Mouse (Mus musculus) skeletal muscle tissue, postnatal 0 days (tissue): ENCODE measurements around the gene Syp. TPM values are rescaled to one million over a fixed set of nuclear protein-coding genes. Genes with fewer than 3 reads are reported as not detected.

ENCODE experiments used
- polyA plus RNA-seq: library from polyadenylated mRNA; unstranded; fragments of >200 nt; fragmentation: Nextera tagmentation; extraction: Ambion mirVana; gene quantifications from 2 replicates; pipeline ENCODE4 v1.2.1, GENCODE M21; 2015

The Syp gene
- polyA plus RNA-seq: 0.38 and 0.44 TPM in 2 replicates

DNA sequence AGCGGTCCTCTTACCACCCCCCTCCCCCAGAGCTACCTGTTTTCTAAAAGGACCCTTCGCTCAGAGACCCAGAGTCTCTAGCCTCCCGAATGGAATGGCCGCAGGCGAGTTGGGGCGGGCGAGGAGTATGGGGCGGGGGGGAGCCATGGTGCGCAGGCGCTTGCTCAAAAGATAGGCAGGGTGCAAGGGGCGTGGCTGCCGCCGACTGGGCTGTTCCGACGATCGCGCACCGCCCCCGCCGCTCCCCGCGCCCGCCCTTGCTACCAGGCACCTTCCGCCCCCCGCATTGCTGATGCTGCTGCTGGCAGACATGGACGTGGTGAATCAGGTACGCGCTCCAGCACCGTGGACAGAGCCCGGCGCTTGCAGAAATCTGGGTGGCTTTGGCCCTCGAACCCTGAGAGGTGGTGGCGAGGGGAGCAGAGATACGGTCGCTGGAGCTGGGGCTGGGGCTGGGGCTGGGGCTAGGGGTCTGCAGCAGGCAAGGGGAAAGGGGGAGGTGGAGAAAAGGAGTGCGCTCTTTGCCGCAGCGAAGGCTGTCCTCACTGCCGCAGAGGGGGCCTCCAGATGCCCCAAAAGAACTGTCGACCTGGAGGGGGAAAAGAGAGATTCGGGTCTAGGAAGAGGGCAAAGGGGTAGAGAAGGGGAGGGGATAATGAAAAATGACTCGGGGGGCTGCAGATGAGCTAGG is at the start of gene Syp:
Gene Syp, plus strand, starts transcription at position 71 of the 691 bp plus-strand sequence.

DNA sequence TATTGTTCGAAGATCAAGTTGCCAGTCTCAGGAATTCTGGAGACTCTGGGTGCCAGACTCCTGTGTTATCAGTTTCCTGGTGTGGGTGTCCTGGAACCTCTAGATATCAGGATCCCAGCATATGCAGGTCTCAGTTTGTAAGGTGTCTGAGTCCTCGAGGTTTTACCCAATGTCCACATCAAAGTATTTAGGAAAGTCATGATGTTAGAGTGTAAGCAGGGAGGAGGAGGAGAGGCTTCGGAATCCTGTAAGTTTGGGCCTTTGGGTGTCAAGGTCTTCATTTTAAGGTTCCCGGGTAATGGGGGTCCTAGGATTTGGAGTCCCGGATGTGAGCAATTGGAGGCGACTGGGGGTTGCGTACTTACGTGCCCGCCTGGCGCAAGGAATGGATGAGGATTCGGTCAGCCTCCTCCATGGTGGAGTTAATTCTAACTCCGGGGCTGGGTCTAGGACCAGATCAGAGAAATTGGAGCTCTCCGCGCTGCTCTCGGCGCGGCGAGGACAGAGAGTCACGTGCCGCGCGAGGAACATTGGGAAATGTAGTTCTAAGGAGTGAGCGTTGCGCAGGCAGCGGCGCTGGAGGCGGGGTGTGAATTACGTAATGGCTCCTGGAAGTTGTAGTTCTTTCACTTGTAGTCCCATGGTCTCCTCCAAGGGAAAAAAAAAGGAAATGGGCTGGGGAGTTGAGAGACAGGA is 33.2 kb upstream of the Syp start, which contains the start of gene Ccdc22:
Gene Ccdc22, minus strand, starts transcription at position 639 of the 696 bp plus-strand sequence.

DNA sequence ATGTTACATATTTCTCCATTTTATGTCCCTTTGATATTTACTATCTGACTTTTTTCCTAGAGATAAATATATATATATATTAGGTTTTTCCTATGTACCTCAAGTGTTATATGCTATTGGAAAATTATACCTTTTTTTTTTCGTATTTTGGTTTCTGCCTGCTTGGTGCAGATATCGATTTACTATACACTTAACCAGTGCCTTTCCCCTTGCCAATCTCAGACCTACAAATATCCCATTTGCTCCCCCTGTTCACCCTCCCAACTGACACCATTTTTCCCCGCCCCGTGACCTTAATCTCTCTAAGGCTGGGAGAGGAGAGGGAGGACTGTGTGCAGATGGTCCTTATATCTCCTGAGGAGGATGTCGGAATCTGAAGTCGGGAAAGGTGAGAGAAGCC is 31.5 kb upstream of the Syp start, which contains the start of gene Cacna1f:
Gene Cacna1f, plus strand, starts transcription at position 301 of the 400 bp plus-strand sequence.

DNA sequence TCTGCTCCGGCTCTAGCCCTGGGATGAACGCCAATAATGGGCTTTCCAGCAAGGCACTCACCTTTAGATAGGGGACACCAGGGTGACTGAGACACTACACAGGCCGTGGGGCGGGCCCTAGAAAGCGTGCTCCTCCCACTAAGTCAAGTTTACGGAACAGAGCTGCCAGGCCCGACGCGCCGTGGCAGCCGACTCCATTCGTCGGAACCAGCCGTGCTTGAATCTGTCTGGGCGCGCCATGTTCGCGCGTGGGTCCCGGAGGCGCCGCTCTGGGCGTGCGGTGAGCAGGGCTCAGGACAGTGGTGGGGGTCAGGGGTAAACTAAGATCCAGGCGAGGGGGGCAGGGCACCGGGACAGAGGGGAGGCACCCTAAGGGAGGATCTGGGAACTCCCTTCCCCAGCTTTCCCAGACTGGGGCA is 19.0 kb downstream of the Syp start, which contains the start of gene Prickle3:
Gene Prickle3, plus strand, starts transcription at position 40 of the 419 bp plus-strand sequence.

DNA sequence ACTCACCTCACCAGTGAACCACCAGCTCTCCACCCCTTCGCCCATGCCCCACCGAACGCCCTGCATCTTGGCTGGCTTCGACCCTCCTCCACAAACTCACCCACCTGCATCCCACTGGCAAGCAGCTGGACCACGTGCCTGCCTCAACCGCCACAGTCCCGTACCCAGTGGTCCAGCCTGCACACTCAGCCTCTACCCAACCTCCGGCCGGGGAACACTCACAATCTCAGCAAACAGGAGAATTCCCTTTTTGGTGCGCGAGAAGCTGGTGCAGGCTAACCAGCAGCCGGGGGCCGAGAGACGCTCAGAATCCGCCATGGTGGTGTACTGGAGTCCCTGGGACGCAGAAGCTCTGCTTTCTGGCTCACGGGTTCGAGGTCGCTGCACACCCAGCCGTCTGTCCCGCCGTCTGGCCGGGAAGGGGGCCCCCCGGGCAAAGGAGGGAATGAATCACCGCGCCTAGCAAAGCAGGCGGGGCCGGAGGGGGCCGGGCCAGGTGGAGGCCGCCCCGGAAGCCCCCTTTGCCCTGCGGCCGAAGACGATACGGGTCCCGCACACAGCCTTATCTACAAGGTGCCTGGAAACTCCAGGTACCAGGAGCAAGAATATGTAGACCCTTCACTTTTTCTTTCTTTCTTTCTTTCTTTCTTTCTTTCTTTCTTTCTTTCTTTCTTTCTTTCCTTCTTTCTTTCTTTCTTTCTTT is 32.8 kb downstream of the Syp start, which contains the start of gene Plp2:
Gene Plp2, minus strand, starts transcription at position 470 of the 703 bp plus-strand sequence.

DNA sequence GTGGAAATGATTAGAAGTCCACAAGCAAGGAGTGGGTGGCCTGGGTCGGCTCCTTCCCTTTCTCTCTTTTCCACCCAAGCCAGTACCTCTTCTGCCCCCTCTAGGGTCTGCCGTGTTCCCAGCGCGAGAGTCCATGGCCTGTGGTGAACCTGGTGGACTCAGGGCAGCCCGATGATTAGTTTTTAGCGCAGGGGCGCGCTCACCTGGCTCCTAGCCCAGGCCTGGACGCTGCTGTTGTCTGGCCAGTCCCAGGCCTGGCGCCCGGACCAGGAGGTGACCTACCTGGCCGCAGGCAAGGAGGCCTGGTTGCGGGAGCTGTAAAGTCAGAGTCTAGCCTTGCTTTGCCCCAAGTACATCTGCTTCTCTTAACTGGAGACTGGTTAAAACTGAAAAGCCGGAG is 42.6 kb downstream of the Syp start, which contains the start of gene Magix:
Gene Magix, minus strand, starts transcription at position 388 of the 400 bp plus-strand sequence.

DNA sequence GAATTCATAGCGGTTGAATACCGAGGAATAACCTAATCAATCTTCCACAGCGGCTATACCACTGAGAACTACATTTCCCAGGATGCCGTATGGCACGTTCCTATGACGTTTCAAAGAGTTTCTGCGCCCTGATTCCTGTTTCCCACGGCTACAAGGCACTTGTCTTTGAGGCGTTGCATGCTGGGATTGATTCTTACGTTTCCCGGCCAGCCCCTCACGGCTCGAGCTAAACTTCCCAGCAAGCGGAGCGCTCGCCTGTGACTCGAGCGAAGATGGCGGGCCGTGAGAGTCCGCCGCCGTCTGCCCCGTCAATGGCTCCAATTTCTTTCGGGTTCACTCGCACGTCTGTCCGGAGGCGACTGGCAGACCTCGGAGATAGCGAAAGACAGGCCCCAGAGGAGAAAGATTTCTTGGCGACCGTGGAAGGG is 58.7 kb downstream of the Syp start, which contains the start of gene Gpkow:
Gene Gpkow, plus strand, starts transcription at position 178 of the 428 bp plus-strand sequence.

Other genes with a start within 250 kb of the Syp start
- 0.04 and 0.06 TPM in 2 replicates for gene Foxp3, start 64.8 kb upstream of the Syp start, polyA plus RNA-seq
- gene Ppp1r3f, start 64.2 kb upstream of the Syp start, polyA plus RNA-seq: 0.77 and 1.1 TPM in 2 replicates
- gene Ccdc22, start 33.0 kb upstream of the Syp start, polyA plus RNA-seq: 15.3 and 15.9 TPM in 2 replicates
- gene Cacna1f, start 31.4 kb upstream of the Syp start, polyA plus RNA-seq: not detected in 2 replicates
- 5.2 and 5.6 TPM in 2 replicates for gene Prickle3, start 18.8 kb downstream of the Syp start, polyA plus RNA-seq
- gene Plp2, start 32.9 kb downstream of the Syp start, polyA plus RNA-seq: 105 and 108 TPM in 2 replicates
- 1.1 and 1.4 TPM in 2 replicates for gene Magix, start 42.8 kb downstream of the Syp start, polyA plus RNA-seq
- gene Gpkow, start 58.7 kb downstream of the Syp start, polyA plus RNA-seq: 19.0 and 19.1 TPM in 2 replicates
- gene Wdr45, start 75.9 kb downstream of the Syp start, polyA plus RNA-seq: 35.2 and 35.6 TPM in 2 replicates
- gene Gm45208, start 83.8 kb downstream of the Syp start, polyA plus RNA-seq: not detected in 2 replicates
- 17.1 and 24.0 TPM in 2 replicates for gene Praf2, start 90.0 kb downstream of the Syp start, polyA plus RNA-seq
- 2.5 and 3.2 TPM in 2 replicates for gene Ccdc120, start 112.4 kb downstream of the Syp start, polyA plus RNA-seq
- gene Tfe3, start 124.1 kb downstream of the Syp start, polyA plus RNA-seq: 9.9 and 12.4 TPM in 2 replicates
- 21.5 and 23.4 TPM in 2 replicates for gene Gripap1, start 151.3 kb downstream of the Syp start, polyA plus RNA-seq
- gene Kcnd1, start 183.8 kb downstream of the Syp start, polyA plus RNA-seq: 0.35 and 0.51 TPM in 2 replicates
- gene Otud5, start 202.9 kb downstream of the Syp start, polyA plus RNA-seq: 17.6 and 21.4 TPM in 2 replicates
- 1.0 and 1.1 TPM in 2 replicates for gene Pim2, start 239.8 kb downstream of the Syp start, polyA plus RNA-seq
- 16.1 and 22.3 TPM in 2 replicates for gene Slc35a2, start 245.6 kb downstream of the Syp start, polyA plus RNA-seq